Mouse (Mus musculus) heart, postnatal 0 days (tissue): ENCODE data around the gene Rassf8.

Experiments
- CTCF ChIP-seq: IDR thresholded peaks from 2 replicates; pipeline ENCODE4 v1.5.1; 2016; ENCODE audit warnings: antibody characterized with exemption, control low read depth, low read depth
- EP300 ChIP-seq: IDR thresholded peaks from 2 replicates; pipeline ENCODE4 v1.6.1; 2016; ENCODE audit warnings: antibody characterized with exemption, low read depth

DNA sequence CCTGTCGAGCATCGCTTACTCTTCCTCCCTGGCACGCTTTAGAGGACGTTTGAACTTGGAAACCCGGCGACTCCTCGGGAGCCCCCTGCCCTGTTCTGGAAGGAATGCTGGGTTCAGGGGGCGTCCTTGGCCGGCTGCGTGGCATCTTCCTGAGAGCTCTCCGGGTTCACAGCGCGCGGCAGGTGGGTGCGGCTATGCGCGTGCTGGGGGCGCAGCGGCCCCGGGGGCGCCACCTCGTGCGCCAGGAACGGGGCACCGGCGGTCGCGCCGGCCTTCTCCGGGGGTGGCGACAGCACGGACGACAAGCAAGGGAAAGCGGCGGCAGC is 116.2 kb downstream of the Rassf8 start:
- no peak for TF ChIP-seq CTCF
- no peak for TF ChIP-seq EP300
